Mouse (Mus musculus) kidney, adult 9 months (tissue): ENCODE measurements at regions not wholly inside any gene's neighbourhood (a gene's known extent, or its start where the extent isn't known, plus 50 kb on each side); places are given as distances from the start of the nearest gene placed in this dataset.
"Not testable (repeated sequence)": the region's sequence is repeated elsewhere in the genome, so short reads cannot be mapped to it uniquely, and the experiment has no call there.

ENCODE experiments used
- DNase-seq: peaks from one replicate; pipeline ENCODE4 v3.0.0; 2022

DNA sequence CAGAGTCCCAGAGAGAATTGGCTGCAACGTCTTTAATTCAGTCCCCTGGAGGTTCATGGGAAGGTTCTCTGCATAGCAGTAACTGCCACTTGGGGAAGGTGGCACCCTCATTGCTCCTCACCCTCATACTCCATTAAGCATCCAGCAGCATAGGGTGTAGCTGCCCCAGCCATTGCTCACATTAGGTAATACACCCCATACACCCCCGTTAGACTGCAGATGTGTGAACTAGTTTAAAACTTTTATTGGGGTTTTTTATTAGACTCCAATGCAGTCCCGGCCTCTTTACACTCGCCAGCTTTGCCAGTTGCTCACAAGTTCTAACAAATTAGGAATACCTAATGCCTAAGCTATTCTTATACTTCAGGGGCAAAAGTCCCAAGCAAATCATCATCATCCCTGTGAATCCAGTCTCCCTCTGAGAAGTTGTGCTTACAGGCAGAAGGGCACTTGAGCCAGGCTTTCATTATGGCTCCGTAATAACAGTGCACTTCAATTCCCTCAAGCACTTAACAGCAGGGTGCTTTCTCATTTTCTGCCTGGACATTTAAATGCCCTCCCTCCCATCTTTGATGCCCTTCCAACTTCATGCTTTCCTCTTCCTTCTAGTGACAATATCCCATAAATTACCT, 265.7 kb downstream of the Lyplal1 start:
- no peak for DNase-seq

DNA sequence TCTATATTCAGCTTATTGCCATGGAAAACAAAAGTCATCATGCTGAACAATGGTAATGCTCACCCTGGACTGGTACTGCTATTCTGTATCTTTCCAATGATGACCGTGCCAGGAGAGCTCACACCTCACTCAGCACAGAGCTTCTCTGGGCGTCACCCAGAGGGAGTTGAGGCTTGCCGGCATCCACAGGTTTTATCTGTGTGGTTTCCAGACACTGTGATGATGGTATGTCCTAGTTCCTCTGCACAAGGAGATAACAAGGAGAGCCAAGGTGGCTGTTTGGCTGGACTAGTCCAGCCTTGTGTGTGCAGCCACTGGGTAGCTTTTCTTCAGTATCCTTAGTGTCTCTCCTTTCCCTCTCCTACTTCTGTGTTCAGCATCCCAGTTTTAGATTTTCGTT, 255.4 kb downstream of the Lyplal1 start:
- no peak for DNase-seq

GRCm38 (mm10) chr1:185865945-185866344, 251.2 kb downstream of the Lyplal1 start:
- no peak for DNase-seq

DNA sequence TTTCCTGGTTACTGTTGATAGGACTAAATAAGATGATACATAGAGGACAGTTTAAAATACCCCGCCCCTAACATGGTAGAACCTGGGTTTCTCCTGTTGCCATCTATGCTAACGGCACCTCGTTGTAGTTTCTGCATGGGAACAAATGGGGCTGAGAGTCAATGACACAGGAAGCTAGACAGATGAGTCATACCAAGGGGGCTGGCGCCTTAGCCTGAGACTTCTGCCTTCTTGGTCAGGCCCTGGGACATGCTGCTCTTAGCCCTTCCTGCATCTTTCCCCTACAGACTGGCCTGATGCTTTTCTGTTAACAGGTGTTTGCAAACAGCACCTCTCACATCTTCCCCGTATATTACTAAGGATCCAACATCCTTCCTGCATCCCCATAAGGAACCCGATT, 250.5 kb downstream of the Lyplal1 start:
- DNase-seq = no peak

- no peak for DNase-seq
Measured at GRCm38 (mm10) chr1:185867018-185867417, 250.1 kb downstream of the Lyplal1 start.

GRCm38 (mm10) chr1:185868721-185869120, 248.4 kb downstream of the Lyplal1 start:
- no peak for DNase-seq

DNA sequence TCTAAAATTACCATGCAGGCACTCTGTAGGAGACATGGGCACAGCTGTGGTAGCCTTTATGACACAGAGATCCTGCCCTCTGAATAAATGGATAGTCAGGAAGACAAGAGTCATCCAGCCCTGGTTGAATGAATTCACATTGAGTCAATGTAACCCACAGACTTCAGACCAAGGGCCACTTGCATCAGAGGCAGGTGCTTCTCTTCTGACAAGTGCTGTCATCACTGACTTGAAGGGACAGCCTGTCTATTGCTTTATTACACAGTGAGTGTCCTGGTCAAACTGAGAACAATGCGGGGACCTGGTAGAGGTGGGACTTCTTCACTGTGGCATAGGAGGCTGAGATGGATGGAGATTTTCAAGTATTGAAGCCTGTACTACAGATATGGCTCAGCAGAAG, 230.1 kb downstream of the Lyplal1 start:
- no peak for DNase-seq

DNA sequence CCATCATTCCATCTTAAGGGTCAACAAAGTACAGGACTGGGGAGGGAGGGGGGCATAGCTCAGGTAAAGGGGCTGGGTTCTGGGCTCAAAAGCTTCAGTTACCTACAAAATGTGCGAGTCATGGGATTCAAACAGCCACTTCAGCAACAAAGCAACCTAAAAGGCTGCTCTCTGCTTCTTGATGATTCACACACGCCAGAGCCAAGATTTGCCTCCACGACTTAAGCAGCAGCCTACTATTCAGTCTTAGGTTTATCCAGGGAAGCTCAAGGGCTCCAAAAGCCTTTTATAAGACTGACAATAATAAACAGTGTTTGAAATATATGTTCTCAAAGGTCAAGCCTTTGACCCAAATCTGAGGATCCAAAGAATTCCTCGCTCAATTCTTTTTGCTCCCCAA, 225.3 kb downstream of the Lyplal1 start:
- DNase-seq = no peak

GRCm38 (mm10) chr1:185893421-185893820, 223.7 kb downstream of the Lyplal1 start:
- no peak for DNase-seq

DNA sequence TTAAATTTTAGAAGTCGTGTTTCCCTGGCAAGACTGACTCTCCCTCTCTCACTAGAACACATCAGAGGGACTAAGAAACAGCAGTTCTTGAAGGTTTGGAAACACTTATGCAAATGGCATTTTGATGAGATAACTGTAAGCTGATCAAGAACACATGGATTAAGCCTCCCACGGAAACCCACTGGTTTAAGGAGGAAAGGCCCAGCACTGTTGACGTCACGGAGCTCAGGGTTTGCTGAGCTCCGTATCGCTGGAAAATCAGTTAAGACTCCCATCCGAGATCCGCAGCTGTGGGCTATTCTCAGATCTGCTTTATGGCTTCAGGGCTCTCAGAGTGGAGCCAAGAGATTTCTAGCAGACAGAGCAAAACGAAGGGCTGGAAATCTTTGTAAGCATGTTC, 218.6 kb downstream of the Lyplal1 start:
- no peak for DNase-seq

DNA sequence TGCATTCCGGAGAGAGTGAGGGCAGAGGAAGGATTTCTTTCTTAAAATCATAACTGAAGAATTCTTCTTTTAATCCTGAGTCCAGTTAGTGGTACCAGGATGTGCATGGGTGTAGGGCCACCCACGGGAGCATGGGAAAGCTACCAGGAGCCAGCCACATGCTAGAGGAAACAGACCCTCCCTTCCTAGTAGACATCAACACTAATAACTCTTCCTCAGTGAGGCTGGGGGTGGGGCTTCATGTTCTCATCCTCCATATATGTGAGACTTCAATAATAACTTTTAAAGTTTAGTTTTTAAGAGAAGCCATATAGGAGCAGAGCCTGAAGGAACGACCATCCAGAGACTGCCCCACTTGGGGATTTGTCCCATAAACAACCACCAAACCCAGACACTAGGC, 216.8 kb downstream of the Lyplal1 start:
- no peak for DNase-seq

DNA sequence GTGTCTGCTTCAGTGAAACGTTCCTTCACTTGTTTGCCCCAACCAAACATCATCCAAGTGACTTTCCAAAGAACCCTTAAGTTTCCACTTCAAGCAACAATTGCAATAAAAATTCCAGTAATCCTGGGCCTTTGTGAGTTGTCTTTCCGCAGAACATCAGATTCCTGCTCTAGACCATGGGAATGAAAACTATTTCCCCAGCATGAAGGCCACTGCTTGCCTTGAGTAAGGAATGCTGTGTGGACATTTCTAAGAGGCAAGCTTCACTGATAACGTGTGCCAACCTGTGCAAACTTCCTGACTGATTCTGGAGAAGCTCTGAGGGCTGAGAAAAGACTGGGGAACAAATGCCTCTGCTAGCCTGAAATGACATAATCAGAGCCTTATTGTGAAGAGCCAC, 214.7 kb downstream of the Lyplal1 start:
- no peak for DNase-seq

GRCm38 (mm10) chr1:185905666-185906065, 211.4 kb downstream of the Lyplal1 start:
- no peak for DNase-seq

DNA sequence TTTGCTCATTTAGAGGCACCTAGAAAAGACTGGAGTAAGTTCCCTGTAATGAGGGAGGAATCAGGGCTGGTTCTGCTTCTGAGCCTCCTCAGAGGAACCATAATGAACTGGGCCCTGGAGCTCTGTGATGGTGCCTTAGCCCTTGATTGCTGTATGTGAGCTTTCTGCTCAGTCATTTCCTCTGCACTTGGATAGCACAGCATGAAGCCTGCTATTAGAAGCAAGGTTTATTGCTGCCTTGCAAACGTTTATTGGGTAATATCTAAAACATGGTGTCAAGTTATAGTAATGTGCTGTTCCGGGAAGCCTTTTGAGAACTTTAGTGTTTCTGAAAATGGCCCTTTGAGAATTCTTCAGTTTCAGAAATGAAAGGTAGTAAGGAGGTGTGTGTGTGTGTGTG, 201.5 kb downstream of the Lyplal1 start:
- DNase-seq = no peak

DNA sequence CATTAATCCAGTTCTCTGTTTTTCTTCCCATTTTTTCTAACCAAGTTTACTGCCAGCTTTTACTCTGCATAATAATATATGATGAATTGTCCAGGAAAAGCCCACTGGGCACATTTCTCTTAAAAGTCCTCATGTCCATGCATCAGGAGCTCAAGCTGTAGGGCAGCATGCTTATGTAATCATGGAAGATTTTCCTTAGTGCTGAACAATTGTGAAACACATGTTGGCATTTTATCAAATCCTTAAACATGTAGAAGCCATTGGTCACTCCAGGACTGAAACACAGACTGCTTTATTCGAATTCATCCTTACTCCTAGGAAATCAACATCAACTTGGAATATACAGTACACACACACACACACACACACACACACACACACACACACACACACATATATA, 198.4 kb downstream of the Lyplal1 start:
- no peak for DNase-seq

- no peak for DNase-seq
Measured at GRCm38 (mm10) chr1:185923723-185924122, 193.4 kb downstream of the Lyplal1 start.

DNA sequence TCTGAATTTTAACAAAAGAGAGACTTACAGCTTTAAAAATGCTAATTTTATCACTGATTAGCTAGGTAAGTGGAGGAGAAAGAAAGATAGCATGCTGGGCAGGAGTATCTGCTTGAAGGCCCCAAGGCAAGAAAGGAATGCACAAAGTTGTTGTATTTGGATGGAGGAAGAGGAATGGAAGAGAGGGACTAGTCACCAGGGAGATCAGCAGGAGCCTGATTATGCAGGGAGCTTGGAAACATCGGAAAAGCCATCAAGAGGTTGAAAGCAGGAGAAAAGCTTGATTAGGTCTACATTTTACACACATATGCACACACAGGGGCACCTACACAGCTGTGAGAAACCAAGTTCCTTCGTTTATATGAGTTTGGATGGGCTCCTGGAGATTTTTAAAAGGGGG, 188.1 kb downstream of the Lyplal1 start:
- no peak for DNase-seq

DNA sequence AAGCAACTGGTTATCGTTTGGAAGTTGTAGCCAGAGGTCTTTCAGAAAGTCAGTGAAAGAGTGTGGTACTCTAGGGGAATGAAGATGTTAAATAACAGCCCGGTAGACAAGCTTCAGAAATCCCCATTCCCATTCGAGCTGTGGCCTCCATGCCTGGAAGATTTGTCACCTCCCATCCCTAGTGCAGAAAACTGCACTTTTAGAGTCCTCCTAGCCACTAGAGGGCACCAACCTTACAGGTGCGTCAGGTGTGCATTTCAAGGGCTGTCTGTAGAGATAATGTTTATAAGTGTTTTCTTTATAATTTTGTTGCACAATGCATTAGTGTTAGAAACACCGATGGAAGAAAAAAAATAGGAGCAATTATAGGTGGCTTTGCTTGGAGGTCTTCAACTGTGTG, 187.3 kb downstream of the Lyplal1 start:
- DNase-seq = peak; percentile 2

DNA sequence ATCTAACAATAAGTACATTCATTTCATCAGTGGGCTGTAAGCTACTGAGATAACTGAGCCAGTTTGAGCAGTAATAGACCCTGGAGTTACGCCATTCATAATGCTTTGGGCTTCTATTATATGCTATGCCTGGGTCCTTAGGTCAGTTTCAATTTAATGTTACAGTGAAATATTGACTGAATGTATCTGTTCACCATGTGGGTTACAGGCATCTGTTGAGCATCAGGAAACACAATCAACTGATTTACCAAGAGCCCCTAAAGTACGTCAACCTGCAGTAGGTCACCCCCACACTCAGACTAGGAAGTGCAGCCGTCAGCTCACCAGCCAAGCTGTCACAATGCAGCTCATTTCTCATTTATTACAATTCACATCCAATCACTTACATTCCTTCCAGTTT, 183.5 kb downstream of the Lyplal1 start:
- no peak for DNase-seq

DNA sequence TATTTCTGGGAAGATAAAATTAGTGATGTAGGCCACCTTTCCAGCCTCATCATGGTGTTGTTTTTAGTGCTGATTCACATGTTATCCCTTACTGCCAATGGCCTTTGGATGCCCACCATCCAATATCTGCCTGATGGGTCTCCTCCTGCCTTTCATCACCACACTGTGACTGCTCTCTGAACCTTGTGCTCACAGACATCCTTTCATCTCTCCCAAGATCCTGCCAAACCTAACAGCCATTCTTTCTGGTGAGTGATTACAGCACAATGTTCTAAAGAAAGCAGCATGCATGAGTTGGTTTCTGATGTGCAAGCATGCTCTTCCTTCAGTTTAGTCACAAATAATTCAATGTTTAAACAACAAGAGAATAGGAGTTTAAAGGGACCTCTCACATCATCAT, 180.1 kb downstream of the Lyplal1 start:
- DNase-seq = no peak

- no peak for DNase-seq
Measured at GRCm38 (mm10) chr1:185939914-185940313, 177.2 kb downstream of the Lyplal1 start.

DNA sequence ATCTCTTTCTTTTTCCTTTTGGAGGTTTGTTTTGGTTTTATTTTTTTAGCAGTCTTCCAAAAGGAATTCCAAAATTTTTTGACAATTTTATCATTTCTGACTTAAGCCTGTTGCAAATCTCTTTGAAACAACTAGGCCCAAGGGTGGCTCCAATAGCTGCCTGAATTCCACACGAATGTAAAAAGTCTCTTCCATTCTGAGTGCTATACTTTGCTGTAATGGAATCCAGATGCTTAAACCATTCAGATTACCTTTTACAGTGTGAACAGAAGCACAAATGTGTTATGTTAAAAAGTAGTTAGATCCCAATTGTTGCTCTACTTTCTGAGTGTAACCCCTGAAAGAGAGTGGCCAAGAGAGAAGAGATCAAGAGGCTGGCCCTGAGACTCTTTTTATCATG, 176.6 kb downstream of the Lyplal1 start:
- DNase-seq = no peak

GRCm38 (mm10) chr1:185951163-185951562, 165.9 kb downstream of the Lyplal1 start:
- no peak for DNase-seq

GRCm38 (mm10) chr1:185955821-185956220, 161.3 kb downstream of the Lyplal1 start:
- DNase-seq = not testable (repeated sequence)

GRCm38 (mm10) chr1:185957557-185957956, 159.6 kb downstream of the Lyplal1 start:
- DNase-seq = peak; percentile 47

- peak; percentile 6 for DNase-seq
Measured at GRCm38 (mm10) chr1:185958276-185958675, 158.8 kb downstream of the Lyplal1 start.
